Mouse (Mus musculus): ENCODE results near the gene Hnf1a. TPM values are rescaled to one million over a fixed set of nuclear protein-coding genes. Genes with fewer than 3 reads are reported as not detected.

Hnf1a gene
- not detected in 2 replicates for polyA plus RNA-seq (2011; ENCODE audit: insufficient read depth, insufficient read length, low replicate concordance, missing spikeins)

DNA sequence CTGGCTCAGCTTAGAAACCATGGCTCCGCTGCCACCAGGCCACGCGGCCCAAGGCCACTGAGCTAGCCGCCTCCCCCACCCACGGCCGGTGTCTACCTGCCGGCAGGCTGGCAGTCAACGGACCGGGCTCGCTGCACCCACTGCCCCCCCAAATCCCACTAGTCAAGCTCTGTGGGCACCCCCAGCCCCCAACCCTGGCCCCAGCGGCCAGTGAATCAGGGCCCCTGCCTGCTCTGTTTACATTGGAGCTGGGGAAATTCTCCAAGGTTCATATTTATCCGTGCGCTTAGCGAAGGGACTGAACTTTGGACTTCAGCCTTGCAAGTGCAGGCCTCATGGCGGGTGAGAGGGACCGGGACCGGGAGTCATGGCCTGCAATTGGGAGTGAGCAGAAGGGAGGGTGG is at the start of gene Hnf1a:
TSS of gene Hnf1a (minus strand) at position 271 of the 404 bp plus-strand sequence.
- Histone ChIP-seq H3K4me1 (ENCODE audit: control insufficient read depth, insufficient read depth, low read length) (no peaks in the 10 kb centered on the region), H3K4me3 (replicated peaks; ENCODE audit: control insufficient read depth, low read depth, low read length) (no peak within 1 kb of the TSS), H3K27ac (ENCODE audit: control insufficient read depth, insufficient read depth, low read depth, low read length, poor library complexity) (no peak within 1 kb of the TSS)
- 94% methylated on average over 17 of the region's 17 CpGs for WGBS
- TF ChIP-seq CTCF (IDR thresholded peaks at IDR 0.05; ENCODE audit: control insufficient read depth, insufficient read depth, low read length) (no peak), POLR2A (IDR thresholded peaks at IDR 0.05; ENCODE audit: borderline replicate concordance, control insufficient read depth, low read depth, low read length) (no peak)

GRCm38 (mm10) chr5:115018813-115019212 is 47.9 kb upstream of the Hnf1a start:
- 9% methylated on average over 4 of the region's 4 CpGs for WGBS
- Histone ChIP-seq H3K4me1 (ENCODE audit: control insufficient read depth, insufficient read depth, low read length) (peaks cover 8% of the 10 kb centered on the region), H3K27ac (ENCODE audit: control insufficient read depth, insufficient read depth, low read depth, low read length, poor library complexity) (peak overlapping the region; percentile 42), H3K4me3 (replicated peaks; ENCODE audit: control insufficient read depth, low read depth, low read length) (no peak overlapping the region)
- TF ChIP-seq POLR2A (IDR thresholded peaks at IDR 0.05; ENCODE audit: borderline replicate concordance, control insufficient read depth, low read depth, low read length) (no peak), CTCF (IDR thresholded peaks at IDR 0.05; ENCODE audit: control insufficient read depth, insufficient read depth, low read length) (no peak)

GRCm38 (mm10) chr5:115018270-115018669 is 47.4 kb upstream of the Hnf1a start:
- WGBS = 6% methylated on average over 2 of the region's 2 CpGs
- Histone ChIP-seq H3K4me1 (ENCODE audit: control insufficient read depth, insufficient read depth, low read length) (peaks cover 9% of the 10 kb centered on the region), H3K27ac (ENCODE audit: control insufficient read depth, insufficient read depth, low read depth, low read length, poor library complexity) (no peak overlapping the region), H3K4me3 (replicated peaks; ENCODE audit: control insufficient read depth, low read depth, low read length) (no peak overlapping the region)
- TF ChIP-seq POLR2A (IDR thresholded peaks at IDR 0.05; ENCODE audit: borderline replicate concordance, control insufficient read depth, low read depth, low read length) = no peak
- no peak for TF ChIP-seq CTCF (IDR thresholded peaks at IDR 0.05; ENCODE audit: control insufficient read depth, insufficient read depth, low read length)

- H3K27ac ChIP-seq (ENCODE audit: control insufficient read depth, insufficient read depth, low read depth, low read length, poor library complexity) = no peak overlapping the region
- WGBS = 12% methylated on average over 4 of the region's 4 CpGs
- H3K4me3 ChIP-seq (replicated peaks; ENCODE audit: control insufficient read depth, low read depth, low read length) = no peak overlapping the region
- H3K4me1 ChIP-seq (ENCODE audit: control insufficient read depth, insufficient read depth, low read length) = peaks cover 13% of the 10 kb centered on the region
- no peak for TF ChIP-seq CTCF (IDR thresholded peaks at IDR 0.05; ENCODE audit: control insufficient read depth, insufficient read depth, low read length)
These were observed 44.2 kb upstream of the Hnf1a start for GRCm38 (mm10) chr5:115015121-115015520.

- 30% methylated on average over 1 of the region's 1 CpGs for WGBS
- H3K4me3 ChIP-seq (replicated peaks; ENCODE audit: control insufficient read depth, low read depth, low read length) = no peak overlapping the region
- TF ChIP-seq CTCF (IDR thresholded peaks at IDR 0.05; ENCODE audit: control insufficient read depth, insufficient read depth, low read length) = no peak
- no peak for TF ChIP-seq POLR2A (IDR thresholded peaks at IDR 0.05; ENCODE audit: borderline replicate concordance, control insufficient read depth, low read depth, low read length)
- H3K27ac ChIP-seq (ENCODE audit: control insufficient read depth, insufficient read depth, low read depth, low read length, poor library complexity) = peak overlapping the region; percentile 27; the same call in 1 of the 2 replicates
- H3K4me1 ChIP-seq (ENCODE audit: control insufficient read depth, insufficient read depth, low read length) = peaks cover 13% of the 10 kb centered on the region
These were observed 43.7 kb upstream of the Hnf1a start for GRCm38 (mm10) chr5:115014570-115014969.

DNA sequence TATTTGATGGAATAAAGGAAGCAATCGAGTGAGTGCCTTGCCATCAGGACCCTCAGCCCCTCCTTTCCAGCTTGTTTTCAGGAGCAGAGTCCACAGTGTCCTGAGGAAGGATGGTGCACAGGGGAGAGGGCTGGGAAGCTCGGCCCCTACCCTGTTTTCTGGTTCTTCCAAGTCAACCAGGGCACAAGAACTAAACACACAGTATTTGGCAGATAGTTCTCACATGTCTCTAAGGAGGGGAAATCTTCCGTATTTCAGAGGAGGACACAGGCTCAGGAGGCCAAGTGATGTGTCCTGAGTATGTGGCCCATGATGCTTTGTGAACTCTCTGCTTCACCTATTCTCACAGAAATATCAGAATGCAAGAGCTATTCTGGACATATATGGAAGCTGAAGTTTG is 42.5 kb upstream of the Hnf1a start:
- H3K27ac ChIP-seq (ENCODE audit: control insufficient read depth, insufficient read depth, low read depth, low read length, poor library complexity) = no peak overlapping the region
- peaks cover 10% of the 10 kb centered on the region for H3K4me1 ChIP-seq (ENCODE audit: control insufficient read depth, insufficient read depth, low read length)
- TF ChIP-seq CTCF (IDR thresholded peaks at IDR 0.05; ENCODE audit: control insufficient read depth, insufficient read depth, low read length) = no peak
- no peak for TF ChIP-seq POLR2A (IDR thresholded peaks at IDR 0.05; ENCODE audit: borderline replicate concordance, control insufficient read depth, low read depth, low read length)
- WGBS = 64% methylated on average over 3 of the region's 3 CpGs
- H3K4me3 ChIP-seq (replicated peaks; ENCODE audit: control insufficient read depth, low read depth, low read length) = no peak overlapping the region

DNA sequence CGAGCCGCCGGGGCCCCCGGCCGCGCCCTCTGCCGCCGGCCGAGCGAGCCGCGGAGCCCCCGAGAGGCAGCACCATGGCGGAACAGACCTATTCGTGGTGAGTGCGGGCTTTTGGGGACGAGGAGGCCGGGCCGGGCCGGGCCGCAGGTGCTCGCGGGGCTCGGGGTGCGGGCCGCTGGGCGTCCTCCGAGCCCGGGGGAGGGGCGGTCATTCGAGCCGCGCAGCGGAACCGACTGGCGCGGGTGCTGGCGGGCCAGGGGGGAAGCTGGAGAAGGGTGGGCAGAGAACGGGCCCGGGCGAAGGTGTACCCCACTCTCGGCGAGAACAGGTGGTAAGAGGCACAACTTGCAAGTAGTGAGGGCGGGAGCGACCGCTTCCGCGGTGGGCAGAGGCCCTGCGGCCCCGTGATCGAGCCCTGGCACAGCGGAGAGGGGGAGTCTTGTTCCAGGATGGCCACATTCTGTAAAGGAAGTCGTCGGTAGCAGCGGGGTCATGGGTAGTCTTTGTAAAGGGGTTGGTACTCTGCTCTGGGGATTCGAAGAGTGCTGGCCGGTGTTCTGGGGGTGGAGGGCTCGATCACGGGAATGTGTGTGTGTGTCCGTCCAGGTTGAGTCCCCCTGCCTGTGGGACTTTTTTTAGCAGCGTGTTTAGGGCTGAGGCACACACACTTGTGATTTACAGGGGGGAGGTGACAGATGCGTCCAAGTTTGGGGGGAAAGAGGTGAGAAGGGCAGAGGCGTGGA is 40.8 kb upstream of the Hnf1a start:
- Histone ChIP-seq H3K4me3 (replicated peaks; ENCODE audit: control insufficient read depth, low read depth, low read length) (peak overlapping the region; percentile 83), H3K4me1 (ENCODE audit: control insufficient read depth, insufficient read depth, low read length) (peaks cover 9% of the 10 kb centered on the region), H3K27ac (ENCODE audit: control insufficient read depth, insufficient read depth, low read depth, low read length, poor library complexity) (peak overlapping the region; percentile 95)
- under 1% methylated on average over 63 of the region's 63 CpGs for WGBS
- TF ChIP-seq POLR2A (IDR thresholded peaks at IDR 0.05; ENCODE audit: borderline replicate concordance, control insufficient read depth, low read depth, low read length) = no peak
- TF ChIP-seq CTCF (IDR thresholded peaks at IDR 0.05; ENCODE audit: control insufficient read depth, insufficient read depth, low read length) = 0 out of 2 replicates have a peak, but pooled peaks have one; percentile 12

GRCm38 (mm10) chr5:115011217-115011518 is 40.3 kb upstream of the Hnf1a start:
- peaks cover 8% of the 10 kb centered on the region for H3K4me1 ChIP-seq (ENCODE audit: control insufficient read depth, insufficient read depth, low read length)
- WGBS = 10% methylated on average over 57 of the region's 57 CpGs
- no peak for TF ChIP-seq CTCF (IDR thresholded peaks at IDR 0.05; ENCODE audit: control insufficient read depth, insufficient read depth, low read length)
- TF ChIP-seq POLR2A (IDR thresholded peaks at IDR 0.05; ENCODE audit: borderline replicate concordance, control insufficient read depth, low read depth, low read length) = no peak
- peak overlapping the region; percentile 90 for H3K4me3 ChIP-seq (replicated peaks; ENCODE audit: control insufficient read depth, low read depth, low read length)
- peak overlapping the region; percentile 95 for H3K27ac ChIP-seq (ENCODE audit: control insufficient read depth, insufficient read depth, low read depth, low read length, poor library complexity)
